Mouse (Mus musculus) cerebellum, adult 2 months (tissue): ENCODE data around the gene Pik3r6. TPM values are rescaled to one million over a fixed set of nuclear protein-coding genes. Genes with fewer than 3 reads are reported as not detected.

Experiments used
- DNase-seq, 2 experiments: peaks; one replicate each; pipeline ENCODE4 v3.0.0; 2021
- H3K27ac ChIP-seq: fragments of 200-500 bp; 2 replicates; pipeline ENCODE4 v1.5.1; 2012; ENCODE audit warnings: low read length, control low read depth, inconsistent platforms; ENCODE audit not compliant: insufficient read depth
- H3K27me3 ChIP-seq: fragments of 200-500 bp; 2 replicates; pipeline ENCODE4 v1.6.1; 2012; ENCODE audit warnings: inconsistent platforms, mild to moderate bottlenecking, low read length, moderate library complexity; ENCODE audit not compliant: control insufficient read depth, insufficient read depth
- H3K4me1 ChIP-seq: fragments of 200-500 bp; 2 replicates; pipeline ENCODE4 v1.6.1; 2011; ENCODE audit warnings: low read length; ENCODE audit not compliant: control insufficient read depth, insufficient read depth
- H3K4me3 ChIP-seq: fragments of 200-500 bp; replicated peaks from 2 replicates; pipeline ENCODE3; 2011; ENCODE audit warnings: mild to moderate bottlenecking, low read depth, low read length, control low read depth; ENCODE audit not compliant: insufficient read depth
- CTCF ChIP-seq: fragments of 200-500 bp; IDR thresholded peaks from 2 replicates; pipeline ENCODE4 v1.5.1; 2011; ENCODE audit warnings: low read depth, mild to moderate bottlenecking, control low read depth, low read length, moderate library complexity, borderline replicate concordance; ENCODE audit not compliant: insufficient read depth
- POLR2A ChIP-seq: fragments of 200-500 bp; IDR thresholded peaks from 2 replicates; pipeline ENCODE4 v1.6.1; 2011; ENCODE audit warnings: low read length, control low read depth, borderline replicate concordance; ENCODE audit not compliant: insufficient read depth
- WGBS: fragments of 180-500 bp; shearing (Covaris S2); methylation state at CpG from one replicate; pipeline ENCODE4 v1.1.7; 2018; 5-methylcytosine and 5-hydroxymethylcytosine counted together
- polyA plus RNA-seq: library from polyadenylated mRNA; depleted of rRNA; stranded (reverse); fragments of >200 nt; gene quantifications from 2 replicates; pipeline ENCODE4 v1.2.3, GENCODE M21; 2012

Gene Pik3r6
- polyA plus RNA-seq, 1 experiment, result 1.7 TPM

- TF ChIP-seq POLR2A (no peak), CTCF (no peak)
- Histone ChIP-seq H3K27ac (no peak overlapping the region), H3K27me3 (no peaks in the 10 kb centered on the region), H3K4me3 (no peak overlapping the region), H3K4me1 (no peaks in the 10 kb centered on the region)
- no peak for DNase-seq
Observed at GRCm38 (mm10) chr11:68482001-68482400, 20.8 kb upstream of the Pik3r6 start.

DNA sequence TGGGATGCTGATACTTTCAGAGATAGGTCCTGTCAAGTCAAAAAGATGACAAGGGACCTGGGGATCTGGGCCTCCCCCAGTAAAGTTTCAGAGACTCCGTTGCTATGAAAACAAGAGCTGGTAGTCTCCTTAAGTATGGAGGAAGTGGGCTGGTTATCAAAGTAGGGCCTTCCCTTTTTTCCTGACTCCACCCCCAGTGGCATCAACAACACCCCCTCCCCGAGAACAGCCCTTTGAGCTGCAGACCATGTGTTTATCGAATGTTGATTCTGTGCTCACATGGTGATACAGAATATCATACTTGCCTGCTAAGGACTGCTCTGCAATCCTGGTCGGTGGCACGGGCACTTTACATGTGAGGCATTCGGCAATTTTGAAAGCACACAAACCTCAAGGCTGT is 19.6 kb upstream of the Pik3r6 start:
- Histone ChIP-seq H3K4me1 (no peaks in the 10 kb centered on the region), H3K4me3 (no peak overlapping the region), H3K27ac (no peak overlapping the region), H3K27me3 (no peaks in the 10 kb centered on the region)
- DNase-seq, result no peak
- TF ChIP-seq POLR2A (no peak), CTCF (no peak)
- WGBS, result 67% methylated on average over 6 of the region's 6 CpGs

DNA sequence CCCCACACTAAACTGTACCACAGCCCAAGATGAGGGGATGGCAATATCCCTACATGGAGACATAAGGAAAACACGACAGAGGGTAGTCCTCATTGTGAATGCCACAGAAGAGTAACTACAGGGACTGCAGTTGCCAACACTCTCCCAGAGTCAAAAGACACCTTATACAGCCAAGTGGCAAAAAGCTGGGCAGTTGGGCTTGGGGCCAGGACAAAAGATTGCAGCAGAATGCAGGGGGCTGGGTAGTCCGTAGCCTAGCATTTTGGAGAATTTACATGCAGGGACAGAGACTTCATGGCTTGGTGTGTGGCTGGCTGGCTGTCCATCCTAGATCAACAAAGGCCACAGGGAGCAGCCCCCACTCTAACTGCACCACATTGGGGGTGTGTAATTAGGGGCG is 18.4 kb upstream of the Pik3r6 start:
- no peak for DNase-seq
- 55% methylated on average over 3 of the region's 3 CpGs for WGBS
- H3K4me1 ChIP-seq, result no peaks in the 10 kb centered on the region
- H3K27ac ChIP-seq, result no peak overlapping the region
- no peak overlapping the region for H3K4me3 ChIP-seq
- H3K27me3 ChIP-seq, result no peaks in the 10 kb centered on the region
- TF ChIP-seq CTCF, result no peak
- no peak for TF ChIP-seq POLR2A

DNA sequence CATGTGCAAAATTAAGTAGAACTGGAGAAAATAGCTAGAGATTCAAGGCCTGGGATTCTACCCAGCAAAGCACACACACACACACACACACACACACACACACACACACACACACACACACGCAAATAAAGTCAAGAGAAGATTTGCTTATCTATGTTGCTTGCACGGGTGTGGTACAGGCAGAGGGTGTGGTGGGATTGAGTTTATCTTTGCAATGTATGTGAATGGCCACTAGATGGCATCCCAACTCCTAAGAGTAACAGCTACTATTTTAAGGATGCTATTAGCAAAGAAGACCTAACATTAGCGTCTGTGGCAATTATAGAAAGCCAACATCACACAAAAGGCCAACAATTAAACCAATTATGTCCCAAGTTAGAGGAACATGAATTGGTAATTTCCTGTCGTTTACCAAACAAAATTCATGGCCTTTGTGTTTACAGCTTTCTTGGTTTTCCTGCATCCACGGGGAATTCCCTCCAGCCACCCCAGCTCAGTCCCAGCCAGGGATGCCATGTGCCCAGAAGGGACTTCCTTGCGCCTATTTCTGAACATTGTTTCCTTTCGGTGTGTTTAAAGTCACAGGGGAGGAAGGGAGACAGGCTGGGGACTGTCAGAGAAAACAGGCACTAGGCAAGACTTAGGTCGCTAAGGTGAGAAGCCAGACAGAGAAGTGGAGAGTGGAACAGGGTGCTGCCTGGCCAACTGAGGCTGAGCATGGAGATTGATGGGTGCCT is 17.4 kb upstream of the Pik3r6 start:
- DNase-seq, result peak in 1 of 2 experiments; percentile 36
- Histone ChIP-seq H3K27me3 (no peaks in the 10 kb centered on the region), H3K4me3 (no peak overlapping the region), H3K4me1 (no peaks in the 10 kb centered on the region), H3K27ac (no peak overlapping the region)
- TF ChIP-seq POLR2A, result no peak
- peak; percentile 67; the same call in 1 of the 2 replicates for TF ChIP-seq CTCF
- 28% methylated on average over 8 of the region's 8 CpGs for WGBS

- no peaks in the 10 kb centered on the region for H3K4me1 ChIP-seq
- no peak for DNase-seq
- H3K4me3 ChIP-seq, result no peak overlapping the region
- WGBS, result 94% methylated on average over 3 of the region's 3 CpGs
- TF ChIP-seq POLR2A (no peak), CTCF (no peak)
- H3K27ac ChIP-seq, result no peak overlapping the region
- H3K27me3 ChIP-seq, result no peaks in the 10 kb centered on the region
Observed at GRCm38 (mm10) chr11:68486093-68486492, 16.7 kb upstream of the Pik3r6 start.

- TF ChIP-seq CTCF (no peak), POLR2A (no peak)
- Histone ChIP-seq H3K4me1 (no peaks in the 10 kb centered on the region), H3K4me3 (no peak overlapping the region), H3K27ac (no peak overlapping the region), H3K27me3 (no peaks in the 10 kb centered on the region)
- 88% methylated on average over 10 of the region's 10 CpGs for WGBS
- DNase-seq, result no peak
Observed at GRCm38 (mm10) chr11:68487720-68488119, 15.1 kb upstream of the Pik3r6 start.

GRCm38 (mm10) chr11:68488256-68488824 is 14.5 kb upstream of the Pik3r6 start:
- no peaks in the 10 kb centered on the region for H3K4me1 ChIP-seq
- 83% methylated on average over 6 of the region's 6 CpGs for WGBS
- DNase-seq, result no peak
- H3K27me3 ChIP-seq, result no peaks in the 10 kb centered on the region
- TF ChIP-seq CTCF (no peak), POLR2A (no peak)
- no peak overlapping the region for H3K27ac ChIP-seq
- no peak overlapping the region for H3K4me3 ChIP-seq

DNA sequence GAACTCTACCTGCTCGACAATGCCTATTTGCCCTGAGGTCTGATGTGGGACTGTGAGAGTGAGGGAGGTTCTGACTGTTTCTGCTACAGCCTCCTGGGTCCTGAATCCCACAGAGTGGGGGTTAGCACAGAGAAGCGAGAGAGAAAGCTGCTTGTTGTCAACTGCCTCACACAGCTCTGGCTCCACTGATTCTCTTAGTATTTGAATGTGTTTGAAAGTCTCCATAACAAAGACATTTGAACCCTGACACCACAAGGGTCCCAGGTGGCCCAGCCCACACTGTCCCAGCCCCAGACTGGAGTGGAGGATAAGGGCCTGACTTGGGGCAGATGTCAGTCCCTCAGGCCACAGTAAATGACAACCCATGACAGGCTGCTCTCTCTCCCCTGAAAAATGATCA is 13.6 kb upstream of the Pik3r6 start:
- H3K27me3 ChIP-seq, result no peaks in the 10 kb centered on the region
- TF ChIP-seq CTCF, result no peak
- TF ChIP-seq POLR2A, result no peak
- no peak for DNase-seq
- H3K4me3 ChIP-seq, result no peak overlapping the region
- H3K4me1 ChIP-seq, result no peaks in the 10 kb centered on the region
- WGBS, result 56% methylated on average over 2 of the region's 2 CpGs
- no peak overlapping the region for H3K27ac ChIP-seq
